Mouse (Mus musculus): ENCODE data around the gene Sel1l3. TPM values are rescaled to one million over a fixed set of nuclear protein-coding genes. Genes with fewer than 3 reads are reported as not detected.

Sel1l3 gene
- polyA plus RNA-seq, 1 experiment: not detected

DNA sequence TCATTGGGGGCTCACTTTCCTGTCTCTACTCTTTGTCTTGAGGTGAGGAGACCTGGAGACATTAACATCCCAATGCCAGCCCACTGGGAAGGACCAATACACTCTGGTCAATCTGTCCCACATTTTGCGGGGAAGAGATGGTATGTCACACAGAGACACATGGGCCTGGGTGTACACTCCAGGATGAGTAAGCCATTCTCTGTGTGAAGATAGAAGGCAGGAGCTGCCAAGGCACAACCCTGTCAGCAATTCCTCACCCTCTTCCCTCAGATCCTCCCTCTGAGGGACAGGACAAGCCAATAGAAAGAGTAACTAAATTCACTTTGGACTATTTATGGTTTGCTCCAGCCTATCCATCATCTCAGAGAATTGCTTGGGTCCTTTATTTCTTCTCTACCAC lies 5.0 kb downstream of the Sel1l3 start:
- 97% methylated on average over 1 of the region's 1 CpGs for WGBS
- Histone ChIP-seq H3K4me3 (ENCODE audit: insufficient read depth, low read depth, low read length) (no peak overlapping the region), H3K4me1 (ENCODE audit: control insufficient read depth, insufficient read depth, low read length) (peaks cover 14% of the 10 kb centered on the region), H3K27ac (ENCODE audit: insufficient read depth, low read depth, low read length) (no peak overlapping the region)
- no peak for TF ChIP-seq POLR2A (IDR thresholded peaks at IDR 0.05; ENCODE audit: insufficient read depth, low read depth, low read length)
- TF ChIP-seq CTCF (IDR thresholded peaks at IDR 0.05; ENCODE audit: insufficient read depth, low read depth, low read length): no peak

GRCm38 (mm10) chr5:53206575-53206974 lies 7.2 kb downstream of the Sel1l3 start:
- peaks cover 5% of the 10 kb centered on the region; the same call in 1 of the 2 replicates for H3K4me1 ChIP-seq (ENCODE audit: control insufficient read depth, insufficient read depth, low read length)
- no peak for TF ChIP-seq POLR2A (IDR thresholded peaks at IDR 0.05; ENCODE audit: insufficient read depth, low read depth, low read length)
- TF ChIP-seq CTCF (IDR thresholded peaks at IDR 0.05; ENCODE audit: insufficient read depth, low read depth, low read length): no peak
- WGBS: 94% methylated on average over 5 of the region's 5 CpGs
- no peak overlapping the region for H3K4me3 ChIP-seq (ENCODE audit: insufficient read depth, low read depth, low read length)
- no peak overlapping the region for H3K27ac ChIP-seq (ENCODE audit: insufficient read depth, low read depth, low read length)

DNA sequence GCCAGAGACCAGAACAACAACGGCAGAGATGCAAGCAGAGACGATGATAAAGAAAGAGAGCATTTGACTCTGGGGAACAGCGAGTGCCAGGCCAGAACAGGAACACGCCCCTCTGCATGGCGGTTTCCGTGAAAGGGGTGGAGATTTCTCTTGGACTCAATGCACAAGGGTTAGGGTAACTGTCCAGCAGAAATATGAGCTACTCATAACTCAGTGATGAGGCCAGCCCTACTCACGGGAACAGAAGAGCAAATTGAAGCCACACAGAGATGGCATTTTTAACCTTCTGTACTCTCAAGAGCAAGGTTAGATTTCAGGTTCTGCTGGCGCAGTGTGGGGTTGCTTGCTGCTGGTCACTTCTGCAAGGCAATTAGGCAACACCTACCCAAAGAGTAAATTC lies 11.0 kb downstream of the Sel1l3 start:
- Histone ChIP-seq H3K4me3 (ENCODE audit: insufficient read depth, low read depth, low read length) (no peak overlapping the region), H3K4me1 (ENCODE audit: control insufficient read depth, insufficient read depth, low read length) (peaks cover under 1% of the 10 kb centered on the region; the same call in 1 of the 2 replicates), H3K27ac (ENCODE audit: insufficient read depth, low read depth, low read length) (no peak overlapping the region)
- 90% methylated on average over 8 of the region's 8 CpGs for WGBS
- TF ChIP-seq CTCF (IDR thresholded peaks at IDR 0.05; ENCODE audit: insufficient read depth, low read depth, low read length) (no peak), POLR2A (IDR thresholded peaks at IDR 0.05; ENCODE audit: insufficient read depth, low read depth, low read length) (no peak)

- H3K4me1 ChIP-seq (ENCODE audit: control insufficient read depth, insufficient read depth, low read length): peaks cover 5% of the 10 kb centered on the region; the same call in 1 of the 2 replicates
- H3K27ac ChIP-seq (ENCODE audit: insufficient read depth, low read depth, low read length): no peak overlapping the region
- H3K4me3 ChIP-seq (ENCODE audit: insufficient read depth, low read depth, low read length): no peak overlapping the region
- TF ChIP-seq CTCF (IDR thresholded peaks at IDR 0.05; ENCODE audit: insufficient read depth, low read depth, low read length): no peak
- TF ChIP-seq POLR2A (IDR thresholded peaks at IDR 0.05; ENCODE audit: insufficient read depth, low read depth, low read length): no peak
- WGBS: 79% methylated on average over 10 of the region's 10 CpGs
Measured at GRCm38 (mm10) chr5:53200825-53201224, 12.9 kb downstream of the Sel1l3 start.

DNA sequence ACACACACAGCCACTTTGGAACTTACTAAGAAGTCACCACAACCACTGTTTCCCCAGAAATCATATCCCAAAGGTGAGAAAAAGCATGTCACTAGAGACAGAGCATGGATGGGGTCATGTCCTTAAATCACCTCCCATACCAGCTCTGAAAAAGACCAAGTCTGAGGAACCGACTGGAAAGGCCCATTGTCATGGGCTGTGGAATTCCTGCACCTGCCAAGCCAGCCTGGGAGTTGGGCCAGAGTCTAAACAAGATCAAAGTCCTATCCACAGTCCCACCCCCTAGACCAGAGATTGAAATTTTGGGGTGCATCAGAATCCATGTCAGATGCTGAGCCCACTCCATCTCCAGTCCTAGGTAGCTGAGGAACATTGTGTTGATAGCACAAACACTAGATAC lies 15.3 kb downstream of the Sel1l3 start:
- TF ChIP-seq POLR2A (IDR thresholded peaks at IDR 0.05; ENCODE audit: insufficient read depth, low read depth, low read length) (no peak), CTCF (IDR thresholded peaks at IDR 0.05; ENCODE audit: insufficient read depth, low read depth, low read length) (no peak)
- Histone ChIP-seq H3K4me3 (ENCODE audit: insufficient read depth, low read depth, low read length) (no peak overlapping the region), H3K27ac (ENCODE audit: insufficient read depth, low read depth, low read length) (no peak overlapping the region), H3K4me1 (ENCODE audit: control insufficient read depth, insufficient read depth, low read length) (peaks cover 5% of the 10 kb centered on the region; the same call in 1 of the 2 replicates)
- WGBS: 84% methylated on average over 1 of the region's 1 CpGs

DNA sequence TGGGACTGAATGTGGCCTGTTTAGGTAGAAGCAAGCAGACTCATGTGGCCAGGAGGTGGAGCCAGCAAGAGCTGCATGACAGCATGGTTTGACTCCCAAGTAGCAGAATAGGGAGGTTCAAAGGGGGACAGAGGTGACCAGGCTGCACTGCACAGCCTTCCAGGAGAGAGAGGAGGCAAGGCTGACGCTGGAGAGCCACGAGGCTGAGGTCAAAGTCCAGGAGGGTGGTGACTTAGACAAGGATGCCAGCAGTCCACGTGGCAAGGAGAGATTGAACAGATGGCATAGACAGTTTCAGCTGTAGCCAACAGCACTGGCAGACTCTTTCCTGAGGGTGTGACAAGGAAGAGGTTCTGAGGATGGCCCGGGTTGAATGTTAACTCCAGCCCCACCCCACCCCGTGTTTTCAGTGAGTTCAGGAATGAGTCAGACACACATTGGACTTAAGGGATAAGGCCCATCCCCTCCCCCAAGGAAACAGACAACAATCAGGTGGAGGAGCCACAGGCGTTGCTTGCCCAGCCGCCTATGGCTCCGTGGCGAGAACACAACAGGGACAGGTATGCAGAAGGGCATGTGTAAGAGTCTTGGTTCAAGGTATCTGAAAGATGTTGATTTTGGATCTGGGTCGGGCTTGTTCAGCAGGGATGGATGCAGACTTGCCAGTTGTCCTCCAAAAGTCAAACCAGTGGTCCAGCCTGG lies 17.2 kb downstream of the Sel1l3 start:
- peaks cover 5% of the 10 kb centered on the region; the same call in 1 of the 2 replicates for H3K4me1 ChIP-seq (ENCODE audit: control insufficient read depth, insufficient read depth, low read length)
- H3K27ac ChIP-seq (ENCODE audit: insufficient read depth, low read depth, low read length): no peak overlapping the region
- no peak overlapping the region for H3K4me3 ChIP-seq (ENCODE audit: insufficient read depth, low read depth, low read length)
- no peak for TF ChIP-seq CTCF (IDR thresholded peaks at IDR 0.05; ENCODE audit: insufficient read depth, low read depth, low read length)
- TF ChIP-seq POLR2A (IDR thresholded peaks at IDR 0.05; ENCODE audit: insufficient read depth, low read depth, low read length): no peak
- 78% methylated on average over 10 of the region's 10 CpGs for WGBS

- 94% methylated on average over 3 of the region's 3 CpGs for WGBS
- TF ChIP-seq CTCF (IDR thresholded peaks at IDR 0.05; ENCODE audit: insufficient read depth, low read depth, low read length) (no peak), POLR2A (IDR thresholded peaks at IDR 0.05; ENCODE audit: insufficient read depth, low read depth, low read length) (no peak)
- Histone ChIP-seq H3K27ac (ENCODE audit: insufficient read depth, low read depth, low read length) (no peak overlapping the region), H3K4me3 (ENCODE audit: insufficient read depth, low read depth, low read length) (no peak overlapping the region), H3K4me1 (ENCODE audit: control insufficient read depth, insufficient read depth, low read length) (peaks cover 5% of the 10 kb centered on the region; the same call in 1 of the 2 replicates)
Measured at GRCm38 (mm10) chr5:53194841-53195240, 18.9 kb downstream of the Sel1l3 start.

GRCm38 (mm10) chr5:53194421-53194820 lies 19.3 kb downstream of the Sel1l3 start:
- no peak overlapping the region for H3K27ac ChIP-seq (ENCODE audit: insufficient read depth, low read depth, low read length)
- peaks cover 5% of the 10 kb centered on the region; the same call in 1 of the 2 replicates for H3K4me1 ChIP-seq (ENCODE audit: control insufficient read depth, insufficient read depth, low read length)
- TF ChIP-seq POLR2A (IDR thresholded peaks at IDR 0.05; ENCODE audit: insufficient read depth, low read depth, low read length) (no peak), CTCF (IDR thresholded peaks at IDR 0.05; ENCODE audit: insufficient read depth, low read depth, low read length) (no peak)
- WGBS: 91% methylated on average over 2 of the region's 2 CpGs
- no peak overlapping the region for H3K4me3 ChIP-seq (ENCODE audit: insufficient read depth, low read depth, low read length)

GRCm38 (mm10) chr5:53193092-53194030 lies 20.4 kb downstream of the Sel1l3 start:
- peaks cover 5% of the 10 kb centered on the region; the same call in 1 of the 2 replicates for H3K4me1 ChIP-seq (ENCODE audit: control insufficient read depth, insufficient read depth, low read length)
- 40% methylated on average over 13 of the region's 13 CpGs for WGBS
- H3K27ac ChIP-seq (ENCODE audit: insufficient read depth, low read depth, low read length): no peak overlapping the region
- no peak for TF ChIP-seq POLR2A (IDR thresholded peaks at IDR 0.05; ENCODE audit: insufficient read depth, low read depth, low read length)
- H3K4me3 ChIP-seq (ENCODE audit: insufficient read depth, low read depth, low read length): no peak overlapping the region
